Mouse (Mus musculus) heart, adult 18-20 months (tissue): Measurements from ENCODE around the gene Drd4. TPM values are rescaled to one million over a fixed set of nuclear protein-coding genes. Genes with fewer than 3 reads are reported as not detected.

Experiments
- DNase-seq, 2 experiments: peaks; one replicate each; pipeline ENCODE4 v3.0.0; 2021 to 2022; ENCODE audit warnings: mixed read lengths in 1 of 2
- total RNA-seq, 2 experiments: library from RNA; stranded (reverse); gene quantifications; 2 replicates each; pipeline ENCODE4 v1.2.3; 2021

Drd4 gene
- total RNA-seq, 2 experiments from 2014 or later = not detected

GRCm38 (mm10) chr7:141292583-141293388, 980 bp downstream of the Drd4 start:
- DNase-seq = no peak

- DNase-seq = peak; percentile 21 to 23
These were observed 2.2 kb downstream of the Drd4 start for GRCm38 (mm10) chr7:141293852-141294471.

- DNase-seq = no peak
These were observed 2.7 kb downstream of the Drd4 start for GRCm38 (mm10) chr7:141294479-141294878.

- no peak for DNase-seq
These were observed 6.3 kb downstream of the Drd4 start for GRCm38 (mm10) chr7:141297926-141298650.

- DNase-seq = no peak
These were observed 7.4 kb downstream of the Drd4 start for GRCm38 (mm10) chr7:141299175-141299574.

- DNase-seq = no peak
These were observed 9.6 kb downstream of the Drd4 start for GRCm38 (mm10) chr7:141301386-141301785.

GRCm38 (mm10) chr7:141302702-141303268, 11.0 kb downstream of the Drd4 start:
- DNase-seq = no peak

- no peak for DNase-seq
These were observed 12.7 kb downstream of the Drd4 start for GRCm38 (mm10) chr7:141304537-141304936.

GRCm38 (mm10) chr7:141314416-141314815, 22.6 kb downstream of the Drd4 start:
- no peak for DNase-seq

GRCm38 (mm10) chr7:141315076-141315475, 23.3 kb downstream of the Drd4 start:
- no peak for DNase-seq

- no peak for DNase-seq
These were observed 24.2 kb downstream of the Drd4 start for GRCm38 (mm10) chr7:141315974-141316373.

GRCm38 (mm10) chr7:141317619-141318132, 25.9 kb downstream of the Drd4 start:
- no peak for DNase-seq

GRCm38 (mm10) chr7:141319446-141319845, 27.6 kb downstream of the Drd4 start:
- DNase-seq = no peak

- DNase-seq = no peak
These were observed 32.9 kb downstream of the Drd4 start for GRCm38 (mm10) chr7:141324686-141325085.

- DNase-seq = peak in 1 of 2 experiments; percentile 21
These were observed 35.0 kb downstream of the Drd4 start for GRCm38 (mm10) chr7:141326546-141327446.

- DNase-seq = peak; percentile 99
These were observed 35.9 kb downstream of the Drd4 start, which contains the start of the genes Deaf1 and Tmem80 for GRCm38 (mm10) chr7:141327469-141328372. Gene Deaf1, minus strand, starts transcription at chr7:141327690. Gene Tmem80, plus strand, starts transcription at chr7:141327739.

GRCm38 (mm10) chr7:141328373-141328990, 36.7 kb downstream of the Drd4 start:
- DNase-seq = no peak

- DNase-seq = no peak
These were observed 38.9 kb downstream of the Drd4 start for GRCm38 (mm10) chr7:141330706-141331105.

- DNase-seq = no peak
These were observed 40.2 kb downstream of the Drd4 start for GRCm38 (mm10) chr7:141331990-141332389.
